Mouse (Mus musculus): ENCODE measurements at regions not wholly inside any gene's neighbourhood (a gene's known extent, or its start where the extent isn't known, plus 50 kb on each side); places are given as distances from the start of the nearest gene placed in this dataset.

DNA sequence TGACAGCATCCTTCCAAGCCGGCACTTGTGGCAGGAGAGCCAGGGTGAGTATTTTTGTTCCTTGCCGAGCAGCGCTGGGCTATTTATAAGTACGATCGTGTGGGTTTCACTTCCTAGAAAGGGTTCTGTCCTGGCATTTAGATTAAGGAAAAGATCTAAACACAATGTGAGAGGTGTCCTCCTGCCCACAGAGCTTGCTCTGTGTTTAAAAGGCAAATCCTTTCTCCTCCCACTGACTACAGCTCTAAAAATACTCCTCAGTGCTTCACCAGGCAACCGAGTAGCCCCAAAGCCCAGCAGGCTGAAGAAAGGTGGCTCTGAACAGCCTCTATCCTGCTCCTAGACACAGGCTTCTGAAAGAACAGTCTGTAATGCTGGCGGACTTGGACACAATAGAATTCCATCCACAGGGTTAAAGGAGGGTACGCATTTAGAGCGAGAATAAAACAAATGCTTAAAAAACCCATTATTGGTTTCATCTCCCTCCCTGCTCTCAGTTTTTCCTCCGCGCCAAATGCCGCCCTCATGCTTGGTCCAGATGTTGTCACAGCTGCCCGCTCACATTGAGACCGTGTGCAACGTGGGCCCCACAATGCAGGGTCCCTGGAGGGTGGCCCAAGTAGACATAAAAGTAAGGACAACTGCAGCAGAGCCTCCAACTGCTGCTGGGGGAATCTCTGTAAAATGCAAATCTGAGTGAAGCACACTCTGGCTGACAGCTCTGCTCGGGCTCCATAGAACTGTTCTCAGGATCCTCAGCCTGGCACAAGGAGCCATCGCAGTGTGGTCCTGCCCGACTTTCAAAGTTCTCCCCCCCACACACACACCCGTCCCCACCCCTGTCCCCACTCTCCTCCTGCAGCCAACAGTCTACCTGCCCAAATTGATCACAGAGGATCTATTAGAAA lies 397.8 kb upstream of the Mgmt start:
- peaks cover 38% of the 10 kb centered on the region for H3K4me1 ChIP-seq
- ATAC-seq (ENCODE audit: insufficient number of reproducible peaks, insufficient read depth, low FRiP score, low TSS enrichment): peak; percentile 56; the same call in 1 of the 2 replicates

DNA sequence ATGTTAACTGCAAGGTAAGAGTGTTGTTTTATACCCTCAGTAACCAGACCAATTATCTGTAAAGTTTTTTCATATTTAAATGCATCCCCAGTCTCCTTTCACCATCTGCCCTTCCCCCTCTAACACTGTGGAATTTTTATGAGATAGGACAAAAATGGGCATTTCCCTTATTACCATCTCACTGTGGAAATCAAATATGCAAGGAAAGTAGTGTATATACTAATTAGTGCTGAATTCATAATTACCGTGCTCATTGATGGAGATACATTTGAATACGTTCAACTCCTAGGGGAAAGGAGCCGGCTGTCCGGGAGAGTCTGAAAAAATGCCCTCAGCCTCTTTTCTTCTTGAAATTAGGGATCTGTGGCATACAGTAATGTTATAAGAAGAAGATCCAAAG lies 394.4 kb upstream of the Mgmt start:
- Histone ChIP-seq H3K36me3 (no peaks in the 10 kb centered on the region), H3K27me3 (0 out of 2 replicates have a peak, but pooled peaks cover 5% of the 10 kb centered on the region), H3K4me2 (replicated peaks) (no peak overlapping the region), H3K9ac (no peak overlapping the region), H3K4me3 (no peak overlapping the region), H3K9me3 (no peaks in the 10 kb centered on the region), H3K4me1 (peaks cover 48% of the 10 kb centered on the region), H3K27ac (no peak overlapping the region)
- ATAC-seq (ENCODE audit: insufficient number of reproducible peaks, insufficient read depth, low FRiP score, low TSS enrichment): no peak
- 63% methylated on average over 4 of the region's 4 CpGs for WGBS

More for the DNA sequence above, 397.8 kb upstream of the Mgmt start:
- Histone ChIP-seq H3K4me2 (replicated peaks) (peak overlapping the region; percentile 29), H3K4me3 (no peak overlapping the region), H3K36me3 (no peaks in the 10 kb centered on the region), H3K27me3 (0 out of 2 replicates have a peak, but pooled peaks cover 5% of the 10 kb centered on the region), H3K9ac (no peak overlapping the region), H3K27ac (peak overlapping the region; percentile 69), H3K9me3 (no peaks in the 10 kb centered on the region)
- 37% methylated on average over 19 of the region's 19 CpGs for WGBS

DNA sequence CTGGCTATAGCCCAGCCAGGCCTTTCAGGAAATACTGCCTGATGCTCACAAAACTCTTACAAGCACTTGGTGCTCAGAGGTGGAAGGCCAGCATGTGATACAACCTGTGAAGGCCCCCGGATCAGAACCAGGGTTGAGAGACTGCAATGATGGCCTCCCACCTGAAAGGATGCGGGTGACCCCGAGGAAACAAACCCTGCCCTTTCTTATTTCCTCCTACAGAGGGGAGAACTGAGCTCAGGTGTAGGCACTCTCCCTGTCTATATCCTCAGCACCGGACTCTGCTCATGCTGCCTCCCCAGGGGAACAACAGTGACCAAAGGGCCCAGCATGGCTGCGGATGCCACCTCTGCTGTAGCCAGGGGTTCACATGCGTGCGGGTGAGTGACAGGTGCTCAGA lies 393.3 kb upstream of the Mgmt start:
- WGBS: 83% methylated on average over 7 of the region's 7 CpGs
- no peak for ATAC-seq (ENCODE audit: insufficient number of reproducible peaks, insufficient read depth, low FRiP score, low TSS enrichment)
- Histone ChIP-seq H3K4me1 (peaks cover 39% of the 10 kb centered on the region), H3K4me2 (replicated peaks) (no peak overlapping the region), H3K9ac (no peak overlapping the region), H3K9me3 (no peaks in the 10 kb centered on the region), H3K4me3 (no peak overlapping the region), H3K27me3 (0 out of 2 replicates have a peak, but pooled peaks cover 5% of the 10 kb centered on the region), H3K36me3 (no peaks in the 10 kb centered on the region), H3K27ac (no peak overlapping the region)

- Histone ChIP-seq H3K4me3 (no peak overlapping the region), H3K27ac (peak overlapping the region; percentile 52; the same call in 1 of the 2 replicates), H3K36me3 (no peaks in the 10 kb centered on the region), H3K9ac (no peak overlapping the region; the same call in 1 of the 2 replicates), H3K9me3 (no peaks in the 10 kb centered on the region), H3K27me3 (no peaks in the 10 kb centered on the region), H3K4me2 (replicated peaks) (no peak overlapping the region), H3K4me1 (peaks cover 29% of the 10 kb centered on the region)
- WGBS: 38% methylated on average over 32 of the region's 32 CpGs
- no peak for ATAC-seq (ENCODE audit: insufficient number of reproducible peaks, insufficient read depth, low FRiP score, low TSS enrichment)
Observed at GRCm38 (mm10) chr7:136501855-136502847, 392.3 kb upstream of the Mgmt start.

DNA sequence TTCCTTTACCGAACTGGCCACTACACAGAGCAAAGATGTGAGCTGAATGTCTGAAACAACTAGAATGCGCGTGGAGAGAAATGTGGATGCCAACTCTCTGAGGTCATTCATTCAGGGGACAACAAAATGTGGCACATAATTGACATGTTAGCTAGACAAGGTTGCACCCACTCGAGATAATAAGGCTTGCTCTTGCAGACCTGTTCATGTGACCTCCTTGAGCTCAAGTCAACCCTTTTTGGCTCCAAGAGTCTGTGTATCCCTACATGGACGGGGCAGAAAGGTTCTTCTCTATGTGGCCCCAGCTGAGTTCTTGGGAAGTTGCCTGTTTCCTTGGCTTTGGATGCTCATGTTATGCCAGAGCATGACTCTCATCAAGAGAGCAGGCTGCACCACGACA lies 383.0 kb upstream of the Mgmt start:
- H3K9ac ChIP-seq: no peak overlapping the region
- no peak overlapping the region for H3K4me3 ChIP-seq
- no peaks in the 10 kb centered on the region for H3K4me1 ChIP-seq
- H3K36me3 ChIP-seq: no peaks in the 10 kb centered on the region
- H3K27me3 ChIP-seq: no peaks in the 10 kb centered on the region
- no peak overlapping the region for H3K27ac ChIP-seq
- WGBS: 85% methylated on average over 6 of the region's 6 CpGs
- H3K9me3 ChIP-seq: no peaks in the 10 kb centered on the region
- ATAC-seq (ENCODE audit: insufficient number of reproducible peaks, insufficient read depth, low FRiP score, low TSS enrichment): no peak
- H3K4me2 ChIP-seq (replicated peaks): no peak overlapping the region

- Histone ChIP-seq H3K9ac (no peak overlapping the region), H3K4me3 (no peak overlapping the region), H3K4me1 (no peaks in the 10 kb centered on the region), H3K9me3 (no peaks in the 10 kb centered on the region), H3K27me3 (no peaks in the 10 kb centered on the region), H3K36me3 (no peaks in the 10 kb centered on the region), H3K4me2 (replicated peaks) (no peak overlapping the region), H3K27ac (no peak overlapping the region)
- ATAC-seq (ENCODE audit: insufficient number of reproducible peaks, insufficient read depth, low FRiP score, low TSS enrichment): no peak
- 58% methylated on average over 1 of the region's 1 CpGs for WGBS
Observed at GRCm38 (mm10) chr7:136515376-136515775, 379.0 kb upstream of the Mgmt start.

- WGBS: 91% methylated on average over 9 of the region's 9 CpGs
- ATAC-seq (ENCODE audit: insufficient number of reproducible peaks, insufficient read depth, low FRiP score, low TSS enrichment): no peak
- Histone ChIP-seq H3K4me2 (replicated peaks) (no peak overlapping the region), H3K27ac (no peak overlapping the region), H3K36me3 (no peaks in the 10 kb centered on the region), H3K4me1 (no peaks in the 10 kb centered on the region), H3K27me3 (no peaks in the 10 kb centered on the region), H3K9me3 (no peaks in the 10 kb centered on the region), H3K9ac (no peak overlapping the region), H3K4me3 (no peak overlapping the region)
Observed at GRCm38 (mm10) chr7:136525821-136526220, 368.6 kb upstream of the Mgmt start.

DNA sequence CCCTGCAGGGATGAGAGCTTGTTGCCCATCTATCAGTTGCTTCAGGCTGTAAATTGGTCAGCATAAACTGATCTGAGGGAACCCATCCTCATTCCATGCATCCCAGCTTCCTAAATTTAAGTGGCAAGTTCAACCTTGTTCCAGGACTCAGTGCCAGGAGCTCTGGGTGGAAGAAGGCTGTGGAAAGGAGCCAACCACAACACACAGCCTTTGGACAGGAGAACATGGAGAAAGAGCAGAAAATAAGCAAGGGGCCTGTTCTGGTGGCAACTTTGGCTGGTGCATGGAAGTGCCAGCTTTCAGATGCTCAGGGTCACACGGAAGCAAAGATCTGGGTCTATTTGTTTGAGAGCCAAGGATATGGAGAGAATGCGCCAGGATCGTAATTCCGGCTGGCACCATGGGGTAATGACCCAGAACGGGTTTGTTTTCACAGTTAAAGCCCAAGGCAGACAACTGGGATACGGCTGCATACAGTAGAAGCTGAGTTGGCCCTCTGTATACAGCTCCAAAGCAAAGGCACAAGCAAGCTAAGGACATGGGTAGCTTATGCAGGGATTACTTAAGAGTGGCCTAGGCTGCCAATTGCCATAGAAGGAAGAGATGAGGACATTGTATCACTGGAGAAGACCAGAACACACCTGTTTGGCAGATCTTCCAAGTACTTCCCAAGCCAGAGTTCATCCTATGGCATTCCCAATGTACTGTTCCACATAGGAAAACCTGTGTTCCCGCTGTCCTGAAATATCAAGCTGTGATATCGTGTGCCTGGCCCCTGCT lies 364.2 kb upstream of the Mgmt start:
- Histone ChIP-seq H3K4me1 (no peaks in the 10 kb centered on the region), H3K4me3 (no peak overlapping the region), H3K9ac (no peak overlapping the region), H3K27ac (no peak overlapping the region), H3K9me3 (no peaks in the 10 kb centered on the region), H3K4me2 (replicated peaks) (no peak overlapping the region), H3K36me3 (no peaks in the 10 kb centered on the region), H3K27me3 (no peaks in the 10 kb centered on the region)
- ATAC-seq (ENCODE audit: insufficient number of reproducible peaks, insufficient read depth, low FRiP score, low TSS enrichment): no peak
- 91% methylated on average over 8 of the region's 8 CpGs for WGBS

- Histone ChIP-seq H3K4me2 (replicated peaks) (no peak overlapping the region), H3K9ac (no peak overlapping the region), H3K36me3 (no peaks in the 10 kb centered on the region), H3K4me3 (no peak overlapping the region), H3K27ac (no peak overlapping the region), H3K4me1 (no peaks in the 10 kb centered on the region), H3K9me3 (no peaks in the 10 kb centered on the region), H3K27me3 (no peaks in the 10 kb centered on the region)
- WGBS: 63% methylated on average over 7 of the region's 7 CpGs
- no peak for ATAC-seq (ENCODE audit: insufficient number of reproducible peaks, insufficient read depth, low FRiP score, low TSS enrichment)
Observed at GRCm38 (mm10) chr7:136531301-136531700, 363.1 kb upstream of the Mgmt start.

DNA sequence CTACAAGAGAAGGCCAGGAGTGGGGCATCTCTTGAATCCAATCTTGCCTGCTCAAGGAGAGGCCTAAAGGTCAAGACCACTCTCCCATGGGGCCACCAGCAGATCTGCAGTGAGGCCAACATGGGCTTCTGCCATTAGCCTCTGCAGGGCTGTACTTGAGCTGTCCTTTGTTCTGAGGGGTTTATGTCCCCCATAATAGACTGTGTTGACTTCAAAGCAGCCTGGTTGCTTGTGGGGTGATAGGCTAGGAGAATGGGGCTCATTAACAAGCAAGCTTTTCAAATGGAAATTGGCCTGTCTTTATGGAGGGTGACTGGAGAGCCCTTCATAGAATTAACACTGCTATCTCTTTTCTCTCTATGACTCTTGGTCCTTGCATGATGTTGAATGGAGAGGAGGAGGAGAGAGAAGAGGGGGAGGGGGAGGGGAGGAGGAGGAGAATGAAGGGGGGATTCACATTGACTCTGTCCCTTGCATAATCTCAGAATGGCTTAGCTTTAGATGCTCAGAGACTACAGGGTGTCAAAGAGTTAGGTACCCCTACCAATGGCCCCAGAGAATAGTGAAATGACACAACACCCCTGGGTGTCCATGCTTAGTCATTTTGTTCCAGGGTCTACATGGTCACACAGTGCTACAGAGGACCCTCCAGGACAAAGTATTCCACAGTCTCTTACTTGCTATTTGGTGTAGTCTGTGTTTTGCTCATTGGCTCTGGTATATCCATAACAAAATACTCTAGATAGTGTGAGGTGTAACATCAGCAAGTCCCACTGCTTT lies 352.3 kb upstream of the Mgmt start:
- H3K4me2 ChIP-seq (replicated peaks): no peak overlapping the region
- no peak overlapping the region for H3K4me3 ChIP-seq
- no peak overlapping the region for H3K9ac ChIP-seq
- no peaks in the 10 kb centered on the region for H3K36me3 ChIP-seq
- H3K27me3 ChIP-seq: peaks cover 3% of the 10 kb centered on the region; the same call in 1 of the 2 replicates
- ATAC-seq (ENCODE audit: insufficient number of reproducible peaks, insufficient read depth, low FRiP score, low TSS enrichment): no peak
- H3K27ac ChIP-seq: no peak overlapping the region
- peaks cover 6% of the 10 kb centered on the region for H3K4me1 ChIP-seq
- H3K9me3 ChIP-seq: no peaks in the 10 kb centered on the region
